Mouse (Mus musculus): ENCODE data around the gene Btnl9.
"Not testable (repeated sequence)": the region's sequence is repeated elsewhere in the genome, so short reads cannot be mapped to it uniquely, and the experiment has no call there.

The Btnl9 gene

DNA sequence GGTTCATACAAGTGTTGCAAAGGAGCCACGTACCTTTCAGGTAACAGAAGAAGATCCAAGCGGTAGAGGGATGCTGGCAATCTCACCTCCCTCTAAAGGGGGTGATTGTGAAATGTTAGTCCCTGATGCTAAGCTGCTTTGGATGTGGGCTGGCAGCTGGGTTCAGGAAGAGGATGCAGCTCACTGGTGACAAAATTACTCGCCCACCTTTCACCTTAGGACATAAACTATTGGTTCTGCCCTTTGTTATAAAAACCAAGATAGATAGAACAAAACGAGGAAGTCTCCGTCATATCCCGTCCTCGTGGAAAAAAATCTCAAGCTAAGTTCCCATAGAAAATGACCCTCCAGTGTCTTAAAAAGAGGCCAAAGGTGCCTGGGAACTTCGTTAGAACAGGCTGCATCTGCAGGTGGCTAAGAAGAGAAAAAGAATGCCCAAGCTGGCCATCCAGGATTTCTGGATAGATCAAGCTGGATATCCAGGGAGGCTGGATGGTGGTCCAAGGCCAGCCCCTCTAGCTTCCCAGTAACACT, at the start of gene Btnl9:
Gene Btnl9 (minus strand): TSS at position 205 of the 534 bp plus-strand sequence.
- no peak for DNase-seq

DNA sequence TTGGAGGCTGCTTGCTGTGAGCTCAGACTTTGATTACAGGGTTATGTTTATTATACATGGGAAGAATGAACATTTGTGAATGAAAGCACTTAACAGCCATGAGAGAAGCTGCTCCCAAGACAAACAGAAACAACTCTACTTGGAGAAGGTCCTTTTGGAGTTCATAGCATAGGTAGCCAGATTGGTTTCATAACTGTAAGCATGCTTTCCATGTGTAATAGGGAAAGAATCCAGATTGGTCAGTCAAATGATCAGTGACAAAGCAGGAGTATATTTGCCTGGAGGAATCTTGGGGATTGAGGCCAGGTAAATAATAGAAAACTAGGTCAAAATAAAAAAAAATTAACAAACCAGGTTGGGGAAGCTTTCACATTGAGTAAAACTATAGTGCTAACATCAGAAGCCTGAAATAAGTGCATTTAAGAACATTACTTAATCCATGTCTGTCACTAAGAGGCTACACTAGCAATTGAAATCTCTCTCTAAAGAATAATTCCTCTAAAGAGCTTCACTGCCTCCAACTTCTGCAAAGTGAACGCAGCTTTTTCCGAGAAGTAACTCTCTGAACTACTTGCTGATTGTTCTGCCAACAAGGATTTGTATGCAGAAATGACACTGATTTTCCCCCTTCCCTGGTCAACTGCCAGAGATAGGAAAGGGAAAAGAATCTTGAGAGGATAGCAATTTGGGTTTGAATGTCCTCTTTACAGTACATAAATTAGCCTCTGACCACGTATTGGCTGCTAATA, 48.7 kb upstream of the Btnl9 start:
- no peak for DNase-seq

DNA sequence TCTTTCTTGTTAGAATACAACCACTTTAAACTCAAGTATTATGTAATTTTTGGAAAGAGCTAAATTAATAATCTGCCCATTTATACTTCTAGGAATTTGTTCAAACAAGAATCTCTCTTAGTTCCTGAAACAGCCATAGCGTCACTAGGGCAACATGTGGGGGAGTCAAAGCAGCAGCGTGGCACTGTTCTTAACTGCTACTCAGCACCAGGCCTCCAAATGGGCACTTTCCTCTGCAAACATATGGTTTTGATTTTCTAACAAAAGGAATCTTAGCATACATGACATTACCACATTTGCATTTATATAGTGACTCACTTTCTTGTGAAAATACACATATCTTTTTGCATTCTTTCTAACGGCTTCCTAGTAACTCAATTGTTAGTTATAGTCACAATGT, 45.8 kb upstream of the Btnl9 start:
- DNase-seq, result no peak

DNA sequence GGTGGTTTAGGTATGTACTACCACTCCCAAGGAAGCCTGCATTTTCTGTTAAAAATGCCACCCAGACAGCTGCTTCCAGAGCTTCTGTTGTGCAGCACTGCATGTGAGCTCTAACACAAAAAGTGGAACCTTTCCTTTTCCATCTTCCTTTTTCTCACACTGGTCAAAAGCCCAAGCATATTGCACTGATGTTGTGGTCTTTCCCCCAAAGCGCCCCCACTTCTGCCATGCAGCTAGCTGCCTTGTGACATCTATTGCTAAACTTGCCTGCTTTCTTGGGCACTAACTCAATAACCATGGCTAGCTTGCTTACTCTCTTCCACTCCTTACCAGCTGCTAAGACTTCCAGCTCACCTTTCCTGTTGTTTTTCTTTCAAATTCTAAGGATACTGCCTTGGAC, 37.5 kb upstream of the Btnl9 start:
- no peak for DNase-seq

DNA sequence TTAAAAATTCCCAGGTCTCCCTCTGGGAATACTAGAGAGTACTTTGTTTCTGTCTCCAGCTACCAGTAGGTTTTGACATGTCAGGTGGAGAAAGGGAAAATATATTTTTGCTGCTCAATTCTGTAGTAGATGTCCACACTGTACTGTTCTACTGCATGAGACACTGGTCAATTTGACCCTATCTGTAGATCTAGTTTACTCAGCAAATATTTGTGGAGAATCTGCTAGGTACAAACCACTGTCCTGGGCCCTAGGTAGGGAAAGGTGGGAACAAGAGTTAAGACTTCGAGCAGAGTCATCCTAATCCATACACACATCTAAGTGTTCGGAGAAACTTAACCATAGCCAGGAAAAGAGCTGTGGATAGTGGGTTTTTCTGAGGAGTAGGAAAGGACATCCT, 32.3 kb upstream of the Btnl9 start:
- DNase-seq, result no peak

DNA sequence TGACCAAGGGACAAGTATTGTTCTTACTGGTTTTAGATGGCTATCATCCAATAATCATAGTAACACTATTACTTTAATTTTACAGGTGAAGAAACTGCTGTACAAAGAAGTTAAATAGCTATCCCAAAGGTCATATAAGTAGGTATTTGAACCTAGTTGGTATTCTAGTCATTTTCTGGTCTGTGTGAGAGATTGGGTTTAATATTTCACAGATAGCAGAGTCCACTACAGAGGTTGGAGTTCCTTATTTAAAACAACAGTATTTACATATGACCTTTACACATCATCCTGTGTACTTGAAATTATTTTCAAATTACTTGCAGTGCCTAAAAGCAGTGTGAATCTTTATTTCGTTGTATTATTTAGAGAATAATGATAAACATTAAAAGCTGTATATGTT, 26.5 kb upstream of the Btnl9 start:
- no peak for DNase-seq

DNA sequence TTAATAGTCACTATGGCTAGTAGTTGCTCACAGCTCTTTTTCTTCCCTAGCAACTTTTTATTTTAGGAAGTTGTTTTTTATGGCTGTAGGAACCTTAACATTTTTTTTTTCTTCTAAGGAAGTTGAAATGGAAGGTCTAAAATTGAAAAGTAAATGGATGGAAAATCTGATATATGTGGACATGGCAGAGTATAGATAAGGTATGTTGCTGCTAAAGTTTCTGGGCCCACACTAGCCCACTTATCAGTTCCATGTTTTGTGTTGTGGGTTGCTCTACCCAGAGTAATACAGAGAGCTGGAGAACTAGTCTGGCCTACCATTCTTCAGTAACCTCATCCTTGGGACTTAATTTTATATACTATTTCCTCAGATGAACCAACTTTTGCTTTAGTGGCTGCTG, 25.6 kb upstream of the Btnl9 start:
- DNase-seq, result no peak

DNA sequence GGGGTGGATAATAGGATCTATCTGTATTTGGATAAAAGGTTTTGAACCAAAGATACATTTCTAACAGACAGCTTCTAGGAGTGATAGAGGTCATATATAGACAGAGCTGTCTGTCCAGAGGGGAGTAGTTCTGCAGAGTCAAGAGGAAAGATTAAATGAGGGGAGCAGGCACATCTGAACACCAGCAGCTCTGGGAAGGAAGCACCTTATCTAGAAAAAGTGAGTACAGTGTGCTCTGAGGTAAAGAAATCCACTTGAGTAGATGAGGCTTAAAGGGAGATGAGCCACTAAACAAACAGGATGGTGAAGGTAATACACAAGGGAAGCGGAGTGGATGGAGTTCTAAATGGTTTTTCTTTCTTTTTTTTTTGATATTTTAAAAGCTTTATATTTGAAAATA, 20.5 kb upstream of the Btnl9 start:
- DNase-seq, result no peak

DNA sequence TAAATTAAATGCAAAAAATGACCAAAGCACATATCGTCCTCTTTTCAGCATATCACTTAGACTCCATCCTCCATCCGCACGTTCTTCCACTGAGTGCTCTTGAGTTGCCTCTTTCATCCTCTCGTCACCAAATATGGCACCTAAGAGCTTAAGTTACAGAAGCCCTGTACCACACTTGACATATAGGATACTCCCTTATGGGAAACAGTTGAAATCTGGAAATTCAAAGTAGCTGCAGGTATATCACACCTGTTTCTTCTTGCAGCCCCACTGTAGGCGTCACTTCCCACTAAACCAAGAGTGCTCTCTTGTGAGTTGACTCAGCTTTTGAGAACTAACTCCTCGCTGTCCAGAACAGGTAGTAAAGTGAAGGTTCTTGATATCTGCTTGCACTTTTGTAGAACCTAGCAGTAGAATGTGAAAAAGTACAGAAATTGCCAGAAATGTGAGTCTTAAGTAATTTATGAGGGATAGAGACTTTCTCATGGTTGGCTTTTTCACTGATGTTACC, 18.2 kb upstream of the Btnl9 start:
- DNase-seq, result no peak

DNA sequence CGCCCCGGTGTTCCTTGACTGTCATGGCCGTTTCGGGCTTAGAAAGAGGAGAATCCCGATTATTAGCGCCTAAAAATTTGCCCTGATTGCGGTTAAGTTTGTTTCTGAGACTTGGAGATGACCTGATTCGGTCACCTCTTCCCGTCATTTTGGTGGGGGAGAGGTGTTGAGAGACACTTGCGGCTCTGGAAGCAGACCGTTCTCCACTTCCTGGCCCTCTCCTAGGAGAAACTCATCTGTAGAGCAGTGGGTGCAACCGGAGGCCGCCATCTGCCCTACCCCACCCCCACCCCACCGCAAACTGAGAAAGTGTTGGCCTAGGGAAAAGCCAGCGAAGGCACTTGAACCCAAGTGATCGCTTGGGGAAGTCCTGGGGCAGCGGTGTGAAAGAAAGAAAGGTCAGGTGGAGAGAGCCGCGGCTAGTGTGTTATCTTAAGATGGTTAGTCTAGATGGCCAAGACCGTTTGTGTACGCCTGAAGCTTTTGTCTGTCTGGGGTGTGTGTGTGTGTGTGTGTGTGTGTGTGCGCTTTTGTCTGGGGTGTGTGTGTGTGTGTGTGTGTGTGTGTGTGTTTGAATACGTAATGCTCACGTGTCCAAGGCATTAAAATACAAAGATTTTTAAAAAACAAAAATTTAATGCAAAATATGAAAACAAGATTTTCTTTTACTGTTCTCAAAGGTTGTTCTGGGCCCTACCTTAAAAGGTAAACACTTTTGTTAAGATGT, 17.0 kb upstream of the Btnl9 start:
- peak; percentile 26 for DNase-seq

DNA sequence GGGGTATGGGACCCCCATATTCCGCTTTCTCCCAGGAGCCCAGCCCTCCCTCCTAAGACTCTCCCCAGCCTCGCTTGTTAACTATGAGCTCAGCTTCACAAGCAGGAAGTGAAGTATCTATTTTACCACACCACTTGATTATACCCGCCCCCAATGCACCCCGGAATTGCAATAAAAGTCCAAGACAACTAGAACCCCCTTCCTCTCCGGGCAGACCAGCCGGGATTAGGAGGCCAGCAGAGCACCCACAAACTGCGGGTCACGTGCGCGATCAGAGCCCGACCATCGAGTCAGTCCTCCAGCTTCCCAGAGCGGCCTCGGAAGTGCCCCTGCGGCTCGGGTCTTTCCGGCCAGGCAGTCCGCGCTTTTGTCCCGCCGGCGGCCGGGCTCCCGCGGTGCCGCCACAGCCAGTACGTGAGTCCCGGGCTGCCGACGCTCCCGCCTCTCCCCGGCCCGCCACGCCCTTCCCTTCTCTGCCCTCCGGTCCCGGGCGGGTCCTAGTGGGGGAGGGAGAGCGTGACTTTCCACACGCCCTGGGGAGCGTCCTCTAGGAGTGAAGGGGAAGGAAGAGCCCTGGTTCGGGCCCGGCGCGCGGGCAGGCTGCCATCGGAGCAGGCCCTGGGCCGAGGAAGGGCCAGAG, 16.3 kb upstream of the Btnl9 start, which contains the start of gene Zfp62:
Gene Zfp62 (plus strand): TSS at position 164 of the 640 bp plus-strand sequence.
- DNase-seq, result peak; percentile 92

DNA sequence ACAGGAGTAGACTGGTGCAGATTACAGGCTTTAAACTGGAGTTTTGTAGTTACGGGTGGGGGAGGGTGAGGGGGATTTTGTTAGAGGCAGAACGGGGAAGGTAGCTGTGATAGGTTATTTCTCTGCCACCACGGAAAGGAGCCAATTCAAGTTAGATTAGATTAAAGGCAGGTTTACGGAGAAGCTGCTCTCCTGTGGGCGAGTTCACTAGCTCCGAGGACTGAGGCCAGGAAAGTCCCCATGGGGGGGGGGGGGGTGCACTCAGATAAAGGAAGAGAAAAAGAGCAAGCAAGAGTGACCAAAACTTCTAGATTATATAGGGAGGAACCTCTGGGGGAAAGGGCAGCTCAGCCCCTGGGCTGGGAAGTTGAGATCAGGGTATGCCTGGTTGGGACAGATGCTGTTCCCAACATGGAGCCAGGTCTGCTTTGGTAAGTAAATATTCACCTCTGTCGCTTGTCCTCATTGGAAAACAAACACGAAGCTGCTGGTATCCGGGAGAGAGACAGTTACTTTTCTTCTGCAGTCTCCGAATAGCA, 15.6 kb upstream of the Btnl9 start:
- peak; percentile 52 for DNase-seq

DNA sequence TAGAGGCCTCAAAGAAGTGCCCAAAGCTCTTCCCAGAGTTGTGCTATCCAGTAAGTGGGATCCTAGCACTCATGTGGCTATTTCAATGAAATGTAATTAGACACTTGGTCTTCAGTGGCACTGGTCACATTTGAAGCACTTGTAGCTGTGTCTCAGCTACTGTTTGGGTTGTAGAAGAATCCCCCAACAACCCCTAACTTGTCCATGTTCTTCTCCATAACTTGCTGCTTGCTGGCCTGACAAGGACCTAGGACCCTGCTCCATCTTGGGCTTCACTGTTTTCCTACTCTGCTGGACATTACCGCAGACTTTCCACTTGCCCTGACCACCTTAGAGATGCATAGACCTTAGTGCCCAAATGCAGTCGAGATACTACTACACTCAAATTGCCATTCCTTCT, 15.1 kb upstream of the Btnl9 start:
- DNase-seq, result no peak

DNA sequence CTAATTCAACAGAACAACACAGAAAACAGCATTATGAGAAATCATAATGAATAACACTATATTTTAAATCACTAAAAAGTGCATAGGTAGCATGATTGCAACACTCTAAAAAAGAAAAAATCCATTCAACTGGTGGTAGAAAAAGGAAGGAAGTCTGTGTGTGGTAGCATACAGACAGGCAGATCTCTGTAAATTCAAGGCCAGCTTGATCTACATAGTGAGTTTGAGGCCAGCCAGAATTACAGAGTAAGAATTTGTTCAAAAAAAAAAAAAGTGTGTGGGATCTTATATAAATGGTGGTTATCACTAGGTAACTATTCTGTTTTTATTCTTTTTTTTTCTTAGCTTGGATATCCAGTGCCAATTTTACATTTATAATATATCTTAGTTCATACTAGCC, 14.2 kb upstream of the Btnl9 start:
- DNase-seq, result no peak

DNA sequence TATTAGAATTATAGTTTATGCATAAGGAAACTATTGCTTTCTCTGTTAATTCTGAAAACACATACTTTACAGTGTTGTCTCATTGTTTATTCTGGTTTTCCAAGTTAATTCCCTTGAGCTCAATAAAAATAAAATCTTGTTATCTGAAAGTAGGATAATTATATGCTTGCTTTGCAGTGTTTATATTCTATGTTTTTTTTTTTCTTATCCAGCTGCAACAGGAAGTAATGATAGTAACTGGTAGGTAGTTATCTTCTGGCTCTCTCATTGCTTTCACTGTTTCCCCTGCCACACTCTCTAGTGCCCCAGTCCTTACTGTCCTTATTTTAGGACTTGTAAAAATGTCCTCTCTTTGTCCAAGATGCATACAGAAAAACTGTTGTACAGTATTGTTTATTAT, 13.7 kb upstream of the Btnl9 start:
- no peak for DNase-seq

DNA sequence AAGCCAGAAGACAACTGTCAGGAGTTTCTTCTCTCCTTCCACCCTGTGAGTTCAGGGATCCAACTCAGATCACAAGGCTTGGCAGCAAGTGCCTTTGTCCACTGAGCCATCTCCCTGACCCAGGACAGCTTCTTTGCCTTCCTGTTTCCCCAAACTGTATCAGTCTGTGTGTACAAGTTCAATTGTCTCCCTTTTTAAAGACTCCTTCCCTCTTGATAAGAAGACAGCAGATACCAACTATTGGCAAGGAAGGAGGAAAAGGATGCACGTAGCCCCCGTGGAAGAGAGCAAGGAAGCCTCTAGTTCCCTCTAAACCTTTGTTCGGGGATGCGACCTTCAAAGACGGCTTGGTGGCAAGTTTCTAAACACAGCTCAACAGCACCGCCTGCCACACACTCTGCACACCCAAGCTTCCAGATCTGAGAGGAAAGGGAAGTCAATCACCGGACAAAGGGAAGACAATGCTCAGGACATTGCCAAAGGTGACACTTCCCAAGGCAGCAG, 8.9 kb upstream of the Btnl9 start:
- DNase-seq, result no peak

DNA sequence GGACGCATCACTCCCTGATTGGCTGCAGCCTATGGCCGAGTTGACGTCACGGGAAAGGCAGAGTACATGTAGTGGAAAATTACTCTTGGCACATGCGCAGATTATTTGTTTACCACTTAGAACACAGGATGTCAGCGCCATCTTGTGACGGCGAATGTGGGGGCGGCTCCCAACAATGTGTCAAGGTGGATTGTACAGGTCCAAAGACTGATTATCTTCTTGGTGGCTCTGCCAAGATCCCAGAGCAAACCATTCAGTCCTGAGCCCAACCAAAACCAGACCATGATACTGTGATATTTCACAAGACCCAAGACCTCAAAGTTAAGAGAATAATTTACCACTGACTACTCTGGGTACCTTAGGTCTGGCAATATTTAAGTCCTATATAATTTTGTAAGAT, 7.8 kb upstream of the Btnl9 start:
- not testable (repeated sequence) for DNase-seq

DNA sequence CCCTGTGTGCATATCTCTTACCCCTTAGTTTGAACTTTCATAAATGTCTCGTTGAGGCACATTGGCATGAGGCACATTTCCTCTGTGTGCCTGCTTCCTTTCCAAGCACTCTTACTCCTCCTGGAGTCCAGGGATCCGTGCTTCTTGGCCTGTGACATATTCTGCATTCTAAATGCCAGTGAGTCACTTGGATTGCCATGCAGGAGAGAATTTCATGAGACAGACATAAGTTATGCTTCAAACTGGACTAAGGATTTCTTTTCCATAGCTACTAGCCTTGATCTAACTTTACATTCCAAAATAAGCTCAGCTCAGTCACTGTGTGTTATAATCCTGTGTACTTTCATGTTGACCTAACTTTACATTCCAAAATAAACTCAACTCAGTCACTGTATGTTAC, 4.1 kb upstream of the Btnl9 start:
- DNase-seq, result no peak

DNA sequence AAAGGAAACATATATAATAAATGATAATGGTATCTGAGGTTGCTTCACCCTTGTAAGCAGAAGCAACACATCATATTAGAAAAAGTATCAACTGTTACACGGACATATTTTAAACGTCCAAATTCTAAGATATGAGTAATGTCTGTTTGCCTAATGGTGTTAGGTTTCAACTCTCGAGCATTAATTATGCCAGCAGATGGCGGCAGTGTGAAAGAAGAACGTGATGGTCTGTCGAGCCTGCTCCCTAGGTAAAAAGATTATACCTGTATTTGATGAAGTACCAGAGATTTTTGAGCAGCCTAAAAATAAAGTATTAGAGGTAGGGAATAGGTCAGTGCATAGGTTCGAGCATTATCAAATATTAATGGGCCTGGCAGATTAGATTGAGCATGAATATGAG, 2.8 kb upstream of the Btnl9 start:
- DNase-seq, result peak; percentile 66

DNA sequence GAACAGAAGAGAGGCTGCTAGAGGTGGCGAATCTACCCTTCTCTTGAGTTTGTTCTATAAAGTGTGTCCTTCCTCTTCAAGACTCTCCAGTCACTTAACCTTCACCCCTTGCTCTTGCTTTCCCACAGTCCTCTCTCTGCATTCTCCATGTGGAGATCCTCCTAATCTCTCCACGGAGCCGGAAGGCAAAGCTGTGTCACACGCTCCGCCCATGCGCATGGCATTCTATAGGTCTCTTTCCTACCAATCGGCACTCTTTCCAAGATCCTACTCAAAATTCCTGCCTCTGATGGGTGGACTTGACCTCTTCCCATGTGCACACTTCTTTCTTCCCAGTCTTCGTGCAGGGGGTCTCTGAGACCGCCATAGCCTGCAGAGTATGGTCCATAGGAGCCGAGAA, 742 bp upstream of the Btnl9 start:
- no peak for DNase-seq

DNA sequence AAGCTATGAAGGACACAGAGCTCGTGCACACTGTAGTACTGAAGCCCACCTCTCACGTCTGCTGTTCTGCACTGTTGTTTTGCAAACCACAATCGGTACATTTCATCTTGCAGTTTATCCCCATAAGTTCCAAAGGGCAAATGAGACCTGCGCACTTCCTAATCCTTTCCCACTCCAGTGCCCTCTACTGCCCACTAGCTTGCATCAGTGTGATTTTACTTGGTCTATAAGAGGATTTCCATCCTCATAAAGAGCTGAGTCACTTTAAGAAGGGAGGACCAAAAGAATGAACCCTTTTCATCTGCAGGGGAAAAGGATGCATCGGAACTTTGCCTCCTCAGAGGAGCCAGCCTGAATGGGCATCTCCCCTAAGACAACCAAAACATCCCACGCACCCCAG, 507 bp downstream of the Btnl9 start:
- no peak for DNase-seq

DNA sequence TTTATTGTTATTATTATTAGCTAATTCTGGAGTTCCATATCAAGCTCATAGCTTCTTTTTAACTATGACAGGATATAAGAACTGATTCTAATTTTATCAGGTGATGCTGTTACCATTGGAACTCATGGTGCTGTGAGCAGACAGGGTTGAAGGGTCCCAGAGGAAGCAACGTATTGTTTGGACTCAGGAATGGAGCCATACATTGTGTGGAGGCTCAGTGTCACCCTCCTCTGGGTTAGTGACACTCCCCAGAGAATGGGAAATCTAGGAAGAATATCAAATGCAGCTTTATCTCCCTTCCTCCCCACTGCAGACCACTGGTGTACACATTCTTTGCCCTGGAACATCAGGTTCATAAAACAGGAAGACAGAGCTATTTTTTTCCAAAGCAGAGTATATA, 3.8 kb downstream of the Btnl9 start:
- DNase-seq, result no peak
